Mouse (Mus musculus) kidney, embryonic 14.5 days (tissue): ENCODE measurements around the gene Slc37a2. TPM values are rescaled to one million over a fixed set of nuclear protein-coding genes. Genes with fewer than 3 reads are reported as not detected.
A peak's percentile ranks its signal among the peaks of the same experiment; 100 is the strongest.

Experiments
- ATAC-seq: fragments of 200-750 bp; cut with Nextera tagmentation; 2 replicates; pipeline ENCODE4 v1.8.0; 2017; ENCODE audit warnings: moderate number of reproducible peaks, mild to moderate bottlenecking, moderate TSS enrichment, moderate library complexity; ENCODE audit not compliant: low FRiP score, low TSS enrichment
- H3K27ac ChIP-seq: fragments of 300-500 bp; sonication (generic); 2 replicates; pipeline ENCODE4 v1.5.1; 2014; ENCODE audit warnings: low read depth, mild to moderate bottlenecking, low read length, moderate library complexity, mixed read lengths
- H3K27me3 ChIP-seq: fragments of 300-500 bp; sonication (generic); 2 replicates; pipeline ENCODE4 v1.6.1; 2014; ENCODE audit warnings: mild to moderate bottlenecking, low read length; ENCODE audit not compliant: control insufficient read depth, insufficient read depth
- H3K36me3 ChIP-seq: fragments of 300-500 bp; sonication (generic); 2 replicates; pipeline ENCODE4 v1.6.1; 2014; ENCODE audit warnings: low read length, mixed read lengths; ENCODE audit not compliant: control insufficient read depth, insufficient read depth
- H3K4me1 ChIP-seq: fragments of 300-500 bp; sonication (generic); 2 replicates; pipeline ENCODE4 v1.6.1; 2014; ENCODE audit warnings: low read length, mixed read lengths; ENCODE audit not compliant: control insufficient read depth, insufficient read depth
- H3K4me2 ChIP-seq: fragments of 300-500 bp; sonication (generic); replicated peaks from 2 replicates; pipeline ENCODE4 v1.6.1; 2014; ENCODE audit warnings: low read depth, mild to moderate bottlenecking, low read length
- H3K4me3 ChIP-seq: fragments of 300-500 bp; sonication (generic); 2 replicates; pipeline ENCODE4 v1.5.1; 2014; ENCODE audit warnings: mild to moderate bottlenecking, low read length
- H3K9ac ChIP-seq: fragments of 300-500 bp; sonication (generic); 2 replicates; pipeline ENCODE4 v1.6.1; 2014; ENCODE audit warnings: low read depth, mild to moderate bottlenecking, low read length, moderate library complexity
- H3K9me3 ChIP-seq: fragments of 300-500 bp; sonication (generic); 2 replicates; pipeline ENCODE4 v1.6.1; 2016; ENCODE audit warnings: low read length; ENCODE audit not compliant: control insufficient read depth
- WGBS: fragments of 180-500 bp; shearing (Covaris S2); extraction: QIAGEN DNeasy Blood & Tissue Kit; methylation state at CpG from one replicate; pipeline ENCODE4 v1.1.7; 2014; 5-methylcytosine and 5-hydroxymethylcytosine counted together
- polyA plus RNA-seq: library from polyadenylated mRNA; unstranded; fragments of >200 nt; fragmentation: Nextera tagmentation; extraction: Ambion mirVana; gene quantifications from 2 replicates; pipeline ENCODE4 v1.2.1, GENCODE M21; 2014

Gene Slc37a2
- polyA plus RNA-seq, 1 experiment from 2014 or later = 1.6 TPM

DNA sequence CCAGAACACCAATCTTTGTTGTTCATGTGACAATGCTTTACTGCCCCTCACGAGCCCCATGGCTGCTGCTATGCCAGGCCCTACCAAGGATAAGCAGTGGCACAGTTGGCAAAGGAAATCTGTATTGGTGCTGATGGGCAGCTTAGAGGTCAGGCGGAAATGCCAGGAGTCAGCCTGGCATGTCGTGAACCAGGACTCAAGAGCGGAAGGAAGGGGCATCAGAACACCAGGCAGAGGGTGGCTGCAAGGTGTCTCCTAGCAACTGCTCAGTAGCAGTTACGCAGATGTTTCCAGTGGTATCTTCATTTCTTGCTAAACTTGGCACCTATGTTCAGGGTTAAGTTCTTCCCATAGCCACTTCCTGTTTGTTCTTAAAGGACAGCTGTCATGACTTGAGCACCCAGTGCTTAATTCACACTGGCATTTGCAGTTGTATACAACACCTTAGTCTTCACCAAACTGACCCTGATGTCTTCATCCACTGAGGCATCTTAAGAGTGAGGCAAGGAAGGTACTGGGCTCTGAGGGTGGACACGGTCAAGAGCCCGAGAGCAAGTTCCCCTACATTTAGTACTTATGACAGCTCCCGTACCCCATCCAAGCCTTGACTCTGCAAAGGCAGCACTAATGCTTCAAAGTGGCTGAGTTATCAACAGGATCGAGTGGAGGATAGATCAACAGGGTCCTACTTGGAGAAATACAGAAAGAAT, 24.9 kb downstream of the Slc37a2 start:
- H3K4me2 ChIP-seq = no peak overlapping the region
- 92% methylated on average over 9 of the region's 9 CpGs for WGBS

DNA sequence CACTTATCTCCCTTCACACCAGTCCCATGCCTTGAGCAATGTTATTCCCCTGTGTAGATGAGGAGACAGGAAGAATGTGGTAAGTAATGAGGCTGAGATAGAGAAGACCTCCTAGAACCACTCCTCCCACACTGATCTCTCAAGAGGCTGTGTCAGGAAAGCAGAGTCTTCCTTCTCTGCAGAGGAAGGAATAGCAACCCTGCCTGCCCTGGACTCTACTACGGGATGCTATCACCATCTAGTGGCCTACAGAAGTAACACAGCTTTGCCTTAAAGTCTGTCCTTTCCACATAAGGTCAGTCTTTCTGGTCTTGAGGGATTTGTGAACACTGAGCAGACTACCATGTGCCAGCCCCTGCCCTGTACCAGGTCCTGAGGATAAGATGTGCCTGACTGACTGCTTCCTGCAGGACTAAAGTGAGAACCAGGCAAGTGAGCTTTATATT, 25.6 kb downstream of the Slc37a2 start:
- H3K4me3 ChIP-seq = no peak overlapping the region
- H3K27ac ChIP-seq = no peak overlapping the region
- WGBS = 11% methylated on average over 1 of the region's 1 CpGs
- no peaks in the 10 kb centered on the region for H3K27me3 ChIP-seq
- no peak overlapping the region for H3K4me2 ChIP-seq
- no peaks in the 10 kb centered on the region for H3K4me1 ChIP-seq
- peak; percentile 88 for ATAC-seq
- H3K9ac ChIP-seq = no peak overlapping the region
- no peaks in the 10 kb centered on the region for H3K9me3 ChIP-seq
- no peaks in the 10 kb centered on the region; the same call in 1 of the 2 replicates for H3K36me3 ChIP-seq

More for the DNA sequence above, 24.9 kb downstream of the Slc37a2 start:
- H3K36me3 ChIP-seq = no peaks in the 10 kb centered on the region; the same call in 1 of the 2 replicates
- no peaks in the 10 kb centered on the region for H3K9me3 ChIP-seq
- H3K4me1 ChIP-seq = no peaks in the 10 kb centered on the region
- H3K9ac ChIP-seq = no peak overlapping the region
- no peaks in the 10 kb centered on the region for H3K27me3 ChIP-seq
- no peak overlapping the region for H3K27ac ChIP-seq
- ATAC-seq = no peak
- no peak overlapping the region for H3K4me3 ChIP-seq

DNA sequence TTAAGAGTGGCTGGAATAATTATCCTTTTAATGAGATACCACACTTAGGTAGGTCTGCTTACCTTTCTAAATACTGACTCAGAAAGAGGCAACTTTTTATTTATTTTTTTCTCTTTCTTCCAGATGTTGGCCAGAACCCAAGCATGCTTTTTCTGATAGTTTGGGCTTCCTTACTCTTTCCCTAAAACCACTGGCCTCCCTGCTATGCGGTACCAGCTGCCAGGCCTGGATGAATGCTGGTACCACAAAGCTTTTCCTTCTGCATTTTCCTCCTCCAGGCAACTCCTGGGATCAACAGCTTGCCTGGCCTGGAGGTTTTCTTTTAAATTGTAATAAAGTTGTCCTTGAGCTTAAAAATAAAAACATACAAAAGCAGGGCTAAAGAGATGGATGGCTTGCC, 30.0 kb downstream of the Slc37a2 start:
- WGBS = 82% methylated on average over 1 of the region's 1 CpGs

DNA sequence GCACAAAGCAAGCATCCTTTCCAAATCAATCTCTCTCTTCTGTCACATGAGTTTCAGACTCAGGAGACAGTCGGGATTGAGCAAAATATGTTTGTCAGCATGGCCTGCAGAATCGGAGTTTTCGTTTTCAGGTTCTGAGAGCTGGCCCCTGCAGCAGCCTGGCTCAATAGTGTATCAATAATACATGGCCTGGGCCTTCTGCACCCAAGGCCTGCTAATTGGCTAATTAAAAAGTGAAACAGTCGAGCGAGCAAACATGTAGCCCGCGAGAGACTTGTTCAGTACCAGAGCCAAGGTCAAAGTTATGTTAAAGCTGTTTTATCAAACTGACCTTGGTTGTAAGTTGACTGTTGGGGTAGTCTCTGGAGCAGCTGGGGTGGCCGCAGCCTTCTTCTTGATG, 34.8 kb downstream of the Slc37a2 start:
- Histone ChIP-seq H3K9ac (no peak overlapping the region), H3K27me3 (no peaks in the 10 kb centered on the region), H3K27ac (no peak overlapping the region), H3K4me3 (no peak overlapping the region), H3K36me3 (no peaks in the 10 kb centered on the region), H3K9me3 (no peaks in the 10 kb centered on the region), H3K4me2 (no peak overlapping the region), H3K4me1 (no peaks in the 10 kb centered on the region)
- 73% methylated on average over 8 of the region's 8 CpGs for WGBS
- ATAC-seq = no peak

More for the DNA sequence above, 30.0 kb downstream of the Slc37a2 start:
- H3K4me2 ChIP-seq = no peak overlapping the region
- no peaks in the 10 kb centered on the region for H3K27me3 ChIP-seq
- no peaks in the 10 kb centered on the region for H3K36me3 ChIP-seq
- no peaks in the 10 kb centered on the region for H3K4me1 ChIP-seq
- no peak for ATAC-seq
- no peak overlapping the region for H3K9ac ChIP-seq
- no peak overlapping the region for H3K4me3 ChIP-seq
- no peaks in the 10 kb centered on the region for H3K9me3 ChIP-seq
- H3K27ac ChIP-seq = no peak overlapping the region

DNA sequence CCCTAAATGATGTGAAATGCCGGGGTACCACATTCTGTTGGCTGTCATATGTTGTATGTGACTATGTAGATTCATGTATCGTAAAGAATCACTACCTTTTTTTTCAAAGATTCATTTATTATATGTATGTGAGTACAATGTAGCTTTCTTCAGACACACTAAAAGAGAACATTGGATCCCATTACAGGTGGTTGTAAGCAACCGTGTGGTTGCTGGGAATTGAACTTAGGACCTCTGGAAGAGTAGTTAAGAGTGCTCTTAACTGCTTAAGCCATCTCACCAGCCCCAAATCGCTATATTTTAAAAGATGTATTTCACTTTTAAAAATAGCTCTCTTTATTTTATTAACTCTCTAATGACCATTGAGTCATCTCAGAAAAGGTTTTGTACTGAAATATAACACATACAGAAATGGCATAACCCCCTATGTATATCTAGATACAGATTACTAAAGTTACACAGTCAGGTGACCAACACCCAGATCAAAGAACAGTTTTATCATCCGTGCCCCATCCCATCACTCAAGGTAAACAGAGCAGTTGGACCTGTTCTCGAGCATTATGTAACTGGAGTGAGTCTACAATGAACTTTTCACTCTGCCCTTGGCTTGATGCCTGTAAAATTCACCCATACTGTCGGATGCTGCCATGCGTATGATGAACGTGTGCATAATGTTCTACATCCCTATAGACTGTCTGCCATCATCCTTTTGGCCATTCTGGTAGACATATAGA, 41.0 kb downstream of the Slc37a2 start:
- H3K27ac ChIP-seq = no peak overlapping the region
- no peaks in the 10 kb centered on the region for H3K36me3 ChIP-seq
- no peak overlapping the region for H3K4me2 ChIP-seq
- no peaks in the 10 kb centered on the region for H3K4me1 ChIP-seq
- H3K9ac ChIP-seq = no peak overlapping the region
- no peak overlapping the region for H3K4me3 ChIP-seq
- no peak for ATAC-seq
- H3K9me3 ChIP-seq = no peaks in the 10 kb centered on the region
- WGBS = 82% methylated on average over 9 of the region's 9 CpGs
- H3K27me3 ChIP-seq = no peaks in the 10 kb centered on the region

DNA sequence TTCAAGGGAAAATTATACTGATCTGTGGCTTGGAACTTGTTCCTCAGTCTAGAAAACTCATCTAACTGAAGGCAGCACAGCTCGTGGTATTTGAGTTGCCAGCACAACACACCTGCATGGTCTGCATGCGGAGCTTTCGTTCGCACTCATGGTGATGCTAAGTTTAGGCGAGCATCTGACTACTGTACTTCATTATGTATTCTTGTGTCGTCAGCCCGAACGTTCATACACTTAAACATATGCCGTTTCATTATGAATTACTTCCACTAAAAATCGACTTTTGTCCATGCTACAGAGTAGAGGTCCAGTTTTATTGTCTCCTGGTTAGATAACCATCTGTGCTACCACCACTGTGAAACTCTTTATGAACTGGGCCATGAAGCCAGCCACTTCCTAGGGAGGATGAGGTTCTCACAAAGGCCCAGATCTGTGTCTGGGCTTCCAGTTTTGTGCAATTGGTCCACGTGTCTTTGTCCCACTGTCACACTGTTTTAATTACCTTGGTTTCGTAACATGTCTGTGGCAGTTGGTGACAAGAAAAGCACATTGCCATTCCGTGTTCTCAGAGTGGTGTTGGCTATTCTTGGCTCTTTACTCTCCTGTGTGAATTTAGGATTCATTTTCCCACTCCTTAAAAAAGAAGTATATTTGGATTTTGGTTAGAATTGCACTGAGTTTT, 42.3 kb downstream of the Slc37a2 start:
- H3K9me3 ChIP-seq = no peaks in the 10 kb centered on the region
- no peak overlapping the region for H3K9ac ChIP-seq
- no peak for ATAC-seq
- no peaks in the 10 kb centered on the region for H3K27me3 ChIP-seq
- H3K4me1 ChIP-seq = no peaks in the 10 kb centered on the region; the same call in 1 of the 2 replicates
- no peak overlapping the region for H3K4me2 ChIP-seq
- WGBS = 86% methylated on average over 13 of the region's 13 CpGs
- no peaks in the 10 kb centered on the region for H3K36me3 ChIP-seq
- H3K4me3 ChIP-seq = no peak overlapping the region
- H3K27ac ChIP-seq = no peak overlapping the region

DNA sequence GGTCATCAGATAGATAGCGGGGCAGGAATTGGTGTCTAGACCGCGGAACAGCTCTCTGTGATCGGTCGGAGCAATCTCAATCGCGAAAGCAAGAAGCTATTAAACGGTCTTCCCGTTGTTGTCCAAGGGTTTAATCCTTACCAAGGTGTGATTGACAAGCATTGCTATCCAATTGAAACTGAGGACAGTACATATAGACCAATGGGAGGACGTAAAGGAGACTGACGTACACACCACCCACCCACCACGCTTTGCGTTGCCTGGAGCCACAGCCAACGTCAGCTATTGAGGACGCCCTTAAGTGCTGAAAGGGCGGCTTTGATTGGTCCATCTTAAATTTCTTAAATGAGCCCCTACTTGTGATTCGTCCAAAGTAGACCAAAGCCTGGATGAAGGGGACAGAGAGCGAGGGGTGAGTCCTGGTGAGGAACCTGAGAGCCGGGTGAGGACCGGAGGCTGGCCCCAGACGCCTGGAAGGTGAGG, 47.6 kb downstream of the Slc37a2 start, which contains the start of gene Tmem218:
Gene Tmem218, plus strand, starts transcription at position 295 of the 483 bp plus-strand sequence.
- Histone ChIP-seq H3K4me1 (no peaks in the 10 kb centered on the region; the same call in 1 of the 2 replicates), H3K27ac (peak within 1 kb of the TSS; percentile 51), H3K36me3 (no peaks in the 10 kb centered on the region), H3K4me2 (peak within 1 kb of the TSS; percentile 65), H3K4me3 (peak within 1 kb of the TSS; percentile 64), H3K9ac (peak within 1 kb of the TSS; percentile 65), H3K9me3 (no peaks in the 10 kb centered on the region), H3K27me3 (no peaks in the 10 kb centered on the region)
- WGBS = under 1% methylated on average over 21 of the region's 21 CpGs
- peak; percentile 100 for ATAC-seq

DNA sequence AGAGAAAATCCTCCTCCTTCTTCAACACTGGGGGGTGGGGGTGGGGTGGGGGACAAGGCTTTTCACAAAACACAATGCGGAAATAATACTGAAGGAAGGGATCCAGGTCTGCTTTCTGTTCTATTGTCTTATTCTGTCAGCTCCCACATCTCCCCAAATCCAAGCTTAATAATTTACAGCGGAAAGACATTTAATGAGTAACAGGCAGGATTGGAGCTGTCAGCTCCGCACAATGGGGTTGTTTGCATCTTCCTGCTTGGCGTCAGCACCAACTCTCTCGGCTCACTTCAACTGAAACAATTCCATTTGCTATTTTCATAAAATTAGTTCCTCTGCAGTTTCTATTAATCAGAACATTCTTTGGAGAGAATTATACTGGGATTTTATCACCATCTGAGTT, 51.7 kb downstream of the Slc37a2 start:
- no peaks in the 10 kb centered on the region for H3K27me3 ChIP-seq
- no peaks in the 10 kb centered on the region for H3K9me3 ChIP-seq
- no peak overlapping the region for H3K4me3 ChIP-seq
- ATAC-seq = no peak
- H3K4me2 ChIP-seq = no peak overlapping the region
- H3K27ac ChIP-seq = no peak overlapping the region
- 57% methylated on average over 5 of the region's 5 CpGs for WGBS
- H3K36me3 ChIP-seq = no peaks in the 10 kb centered on the region
- H3K4me1 ChIP-seq = no peaks in the 10 kb centered on the region; the same call in 1 of the 2 replicates
- H3K9ac ChIP-seq = no peak overlapping the region
